Mouse (Mus musculus) hindbrain, embryonic 12.5 days (tissue): ENCODE measurements around the gene Haus3. TPM values are rescaled to one million over a fixed set of nuclear protein-coding genes. Genes with fewer than 3 reads are reported as not detected.

Experiments used
- ATAC-seq: fragments of 200-750 bp; cut with Nextera tagmentation; 2 replicates; pipeline ENCODE4 v1.8.0; 2017; ENCODE audit warnings: moderate TSS enrichment; ENCODE audit not compliant: low FRiP score
- H3K27ac ChIP-seq: fragments of 300-500 bp; sonication (generic); 2 replicates; pipeline ENCODE4 v1.5.1; 2016; ENCODE audit warnings: mild to moderate bottlenecking
- H3K27me3 ChIP-seq: fragments of 300-500 bp; sonication (generic); 2 replicates; pipeline ENCODE4 v1.6.1; 2016; ENCODE audit warnings: mild to moderate bottlenecking
- H3K36me3 ChIP-seq: fragments of 300-500 bp; sonication (generic); 2 replicates; pipeline ENCODE4 v1.6.1; 2016; ENCODE audit warnings: mild to moderate bottlenecking
- H3K4me1 ChIP-seq: fragments of 300-500 bp; sonication (generic); 2 replicates; pipeline ENCODE4 v1.6.1; 2016
- H3K4me2 ChIP-seq: fragments of 300-500 bp; sonication (generic); replicated peaks from 2 replicates; pipeline ENCODE4 v1.6.1; 2016; ENCODE audit warnings: mild to moderate bottlenecking
- H3K4me3 ChIP-seq: fragments of 300-500 bp; sonication (generic); 2 replicates; pipeline ENCODE4 v1.5.1; 2016; ENCODE audit warnings: mild to moderate bottlenecking
- H3K9ac ChIP-seq: fragments of 300-500 bp; sonication (generic); 2 replicates; pipeline ENCODE4 v1.6.1; 2016; ENCODE audit warnings: mild to moderate bottlenecking, moderate library complexity
- H3K9me3 ChIP-seq: fragments of 300-500 bp; sonication (generic); replicated peaks from 2 replicates; pipeline ENCODE4 v1.6.1; 2016; ENCODE audit warnings: mild to moderate bottlenecking
- WGBS: fragments of 180-500 bp; shearing (Covaris S2); methylation state at CpG from one replicate; pipeline ENCODE4 v1.1.7; 2016; 5-methylcytosine and 5-hydroxymethylcytosine counted together
- polyA plus RNA-seq: library from polyadenylated mRNA; unstranded; fragments of >200 nt; fragmentation: Nextera tagmentation; extraction: Ambion mirVana; gene quantifications from 2 replicates; pipeline ENCODE4 v1.2.1, GENCODE M21; 2016

Gene Haus3
- polyA plus RNA-seq, 1 experiment from 2014 or later: 33.8 TPM

DNA sequence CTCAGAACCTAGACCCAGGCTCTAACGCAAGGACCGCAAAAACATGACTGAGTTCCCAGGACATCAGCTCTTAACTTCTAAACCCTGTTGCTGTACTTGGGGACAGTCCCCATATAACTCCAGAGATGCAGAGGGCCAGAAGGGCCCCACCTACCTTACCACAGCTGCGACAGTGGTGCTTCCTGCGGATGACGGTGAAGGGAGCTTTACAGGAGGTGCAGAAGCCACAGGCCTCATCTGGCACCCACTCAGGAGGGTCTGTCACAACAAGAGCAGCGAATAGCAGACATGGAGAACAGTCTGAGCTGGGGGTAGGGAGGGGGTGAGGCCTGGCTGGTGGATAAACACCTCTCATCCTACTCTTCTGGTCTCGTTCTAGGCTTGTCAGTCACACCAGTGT is 27.1 kb upstream of the Haus3 start:
- Histone ChIP-seq H3K27ac (no peak overlapping the region), H3K4me1 (no peaks in the 10 kb centered on the region), H3K9me3 (no peaks in the 10 kb centered on the region), H3K4me2 (no peak overlapping the region), H3K9ac (no peak overlapping the region), H3K27me3 (no peaks in the 10 kb centered on the region), H3K36me3 (no peaks in the 10 kb centered on the region), H3K4me3 (no peak overlapping the region)
- 82% methylated on average over 7 of the region's 7 CpGs for WGBS
- no peak for ATAC-seq

DNA sequence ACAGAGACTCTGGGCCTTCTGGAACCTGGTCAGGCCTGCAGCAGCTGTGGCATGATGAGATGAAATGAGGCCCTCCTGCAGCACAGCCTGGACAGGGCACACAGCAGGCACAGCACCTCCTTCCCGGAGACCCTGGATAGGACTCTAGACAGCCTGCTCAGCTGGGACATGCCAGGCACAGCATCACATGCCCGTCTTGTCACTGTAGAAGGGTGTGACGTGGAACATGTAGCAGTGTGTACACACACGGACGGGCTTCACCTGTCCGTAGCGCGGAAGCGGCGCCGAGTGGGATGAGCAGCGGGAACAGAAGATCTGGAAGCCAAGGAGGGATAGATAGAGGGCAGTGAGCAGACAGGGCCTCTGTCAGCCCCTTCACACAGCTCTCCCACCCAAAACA is 26.5 kb upstream of the Haus3 start:
- Histone ChIP-seq H3K27me3 (no peaks in the 10 kb centered on the region), H3K27ac (no peak overlapping the region), H3K36me3 (no peaks in the 10 kb centered on the region), H3K9me3 (no peaks in the 10 kb centered on the region), H3K4me2 (no peak overlapping the region), H3K9ac (no peak overlapping the region), H3K4me3 (no peak overlapping the region), H3K4me1 (no peaks in the 10 kb centered on the region)
- no peak for ATAC-seq
- 95% methylated on average over 12 of the region's 12 CpGs for WGBS

DNA sequence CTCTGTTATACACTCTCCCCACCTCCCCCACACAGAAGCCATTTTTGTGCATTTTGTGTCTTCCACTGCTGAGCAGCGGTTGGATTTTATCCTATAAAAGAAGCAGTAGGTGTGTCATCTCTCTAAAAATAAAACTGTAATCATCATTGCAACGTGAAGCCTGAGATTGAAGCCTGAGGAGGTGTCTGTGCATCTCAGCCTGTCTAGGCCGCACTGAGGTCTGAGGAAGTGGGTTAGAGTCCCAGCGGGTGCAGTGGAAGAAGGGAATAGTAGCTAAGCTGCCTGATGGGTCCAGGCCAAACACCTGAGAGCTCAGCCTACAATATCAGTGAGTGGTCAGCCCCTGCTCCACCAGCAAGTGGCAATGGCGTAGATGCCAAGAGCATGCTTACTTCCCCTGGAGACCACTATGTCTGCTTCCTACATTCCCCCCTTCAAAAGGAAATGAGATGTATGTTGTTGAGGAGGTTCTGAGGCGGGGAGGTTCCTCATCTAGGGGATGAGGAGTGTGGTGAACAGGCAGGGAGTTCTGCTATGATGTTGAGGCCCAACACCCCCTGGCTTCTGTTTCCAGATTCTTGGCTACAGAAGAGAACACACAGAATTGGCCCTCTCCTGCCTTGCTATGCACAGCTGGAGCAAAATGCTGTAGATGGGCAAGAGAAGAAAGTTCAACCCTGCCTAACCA is 25.8 kb upstream of the Haus3 start:
- no peak overlapping the region for H3K4me3 ChIP-seq
- ATAC-seq: no peak
- H3K27me3 ChIP-seq: no peaks in the 10 kb centered on the region
- 84% methylated on average over 6 of the region's 6 CpGs for WGBS
- no peaks in the 10 kb centered on the region for H3K36me3 ChIP-seq
- no peak overlapping the region for H3K4me2 ChIP-seq
- H3K9me3 ChIP-seq: no peaks in the 10 kb centered on the region
- H3K27ac ChIP-seq: no peak overlapping the region
- H3K9ac ChIP-seq: no peak overlapping the region
- no peaks in the 10 kb centered on the region for H3K4me1 ChIP-seq

DNA sequence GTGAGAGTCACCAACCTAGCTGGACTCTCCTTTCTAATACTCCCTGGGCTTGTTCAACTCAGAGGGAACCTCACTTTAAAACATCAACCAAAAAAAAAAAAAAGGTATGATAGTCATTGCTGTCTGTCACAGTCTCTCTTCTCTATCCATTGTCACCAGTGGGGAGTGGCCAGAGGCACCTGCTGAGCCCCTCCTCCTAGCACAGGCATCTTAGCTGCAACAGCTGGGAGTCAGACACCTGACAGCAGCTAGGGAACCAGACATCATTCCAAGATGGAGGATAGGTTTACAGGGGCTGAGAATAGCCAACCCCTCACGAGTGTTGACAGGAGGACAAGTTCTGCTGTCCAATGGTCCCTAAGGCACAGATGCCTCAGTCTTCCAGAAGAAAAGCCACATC is 25.1 kb upstream of the Haus3 start:
- Histone ChIP-seq H3K4me2 (no peak overlapping the region), H3K27ac (no peak overlapping the region), H3K36me3 (no peaks in the 10 kb centered on the region), H3K9ac (no peak overlapping the region), H3K9me3 (no peaks in the 10 kb centered on the region), H3K4me1 (peaks cover under 1% of the 10 kb centered on the region; the same call in 1 of the 2 replicates), H3K4me3 (no peak overlapping the region), H3K27me3 (no peaks in the 10 kb centered on the region)
- 31% methylated on average over 1 of the region's 1 CpGs for WGBS
- ATAC-seq: no peak

DNA sequence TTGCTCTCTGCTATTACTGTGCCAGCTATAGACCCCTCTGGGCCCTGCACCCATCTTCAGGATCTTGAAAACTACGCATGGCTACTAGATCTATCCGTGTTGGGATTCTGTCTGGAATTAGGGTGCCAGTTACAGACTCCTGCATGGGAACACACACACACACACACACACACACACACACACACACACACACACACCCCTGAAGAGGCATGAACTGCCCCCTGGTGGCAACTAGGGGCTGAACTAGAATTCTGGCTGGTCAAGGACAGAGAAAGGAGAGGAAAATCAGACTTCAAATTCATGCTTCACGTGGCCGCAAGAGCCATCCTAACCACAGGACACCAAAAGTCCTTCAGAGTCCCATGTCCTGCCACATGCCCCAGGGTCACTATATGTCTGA is 22.5 kb upstream of the Haus3 start:
- H3K27ac ChIP-seq: no peak overlapping the region
- H3K4me2 ChIP-seq: no peak overlapping the region
- H3K9ac ChIP-seq: no peak overlapping the region
- no peaks in the 10 kb centered on the region for H3K27me3 ChIP-seq
- no peaks in the 10 kb centered on the region for H3K36me3 ChIP-seq
- H3K4me1 ChIP-seq: peaks cover 14% of the 10 kb centered on the region
- WGBS: 79% methylated on average over 4 of the region's 4 CpGs
- no peak for ATAC-seq
- no peaks in the 10 kb centered on the region for H3K9me3 ChIP-seq
- H3K4me3 ChIP-seq: no peak overlapping the region

DNA sequence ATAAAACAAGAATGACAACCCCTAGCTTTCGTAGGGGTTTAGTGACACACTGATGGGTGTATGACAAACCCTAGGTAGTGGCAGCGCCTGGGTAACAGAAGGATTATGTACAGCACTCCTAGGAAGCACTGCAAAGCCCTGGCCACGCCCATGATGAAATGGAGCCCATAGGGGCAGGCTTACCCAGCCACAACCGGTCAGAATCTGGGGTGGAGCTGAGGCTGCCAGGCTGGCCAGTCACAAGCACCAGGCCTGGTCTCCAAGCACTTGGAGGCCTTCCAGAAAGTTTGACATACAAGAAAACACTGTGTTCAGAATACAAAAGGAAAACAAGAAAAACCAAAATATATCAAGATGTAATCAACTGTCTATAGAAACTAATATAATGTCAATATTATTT is 21.7 kb upstream of the Haus3 start:
- Histone ChIP-seq H3K27ac (no peak overlapping the region), H3K36me3 (no peaks in the 10 kb centered on the region), H3K4me2 (no peak overlapping the region), H3K9me3 (no peaks in the 10 kb centered on the region), H3K27me3 (no peaks in the 10 kb centered on the region), H3K9ac (no peak overlapping the region), H3K4me1 (peaks cover 20% of the 10 kb centered on the region), H3K4me3 (no peak overlapping the region)
- ATAC-seq: no peak
- 40% methylated on average over 4 of the region's 4 CpGs for WGBS

DNA sequence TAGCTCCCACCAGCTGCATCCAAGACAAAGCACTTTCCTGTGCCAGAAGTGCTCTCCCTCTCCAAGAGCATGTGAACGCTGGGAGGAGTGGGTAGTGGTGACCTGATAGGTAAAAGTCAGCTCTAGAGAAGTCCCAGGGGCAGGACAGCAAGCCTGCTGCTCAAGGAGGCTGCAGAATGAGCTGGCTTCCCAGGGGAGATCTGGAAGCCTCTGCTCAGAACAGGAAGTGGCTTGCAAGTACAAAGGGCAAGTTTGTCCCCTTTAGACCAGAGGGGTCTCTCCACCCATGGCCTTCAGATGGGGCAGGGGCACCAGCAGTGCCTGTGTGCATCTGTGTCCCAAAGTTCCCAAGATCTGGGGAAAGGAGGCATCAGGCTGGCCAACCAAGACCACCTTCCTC is 20.2 kb upstream of the Haus3 start:
- no peaks in the 10 kb centered on the region for H3K9me3 ChIP-seq
- H3K27me3 ChIP-seq: no peaks in the 10 kb centered on the region
- 61% methylated on average over 1 of the region's 1 CpGs for WGBS
- H3K4me2 ChIP-seq: no peak overlapping the region
- no peak overlapping the region for H3K4me3 ChIP-seq
- ATAC-seq: no peak
- no peaks in the 10 kb centered on the region for H3K36me3 ChIP-seq
- no peak overlapping the region for H3K9ac ChIP-seq
- no peak overlapping the region for H3K27ac ChIP-seq
- H3K4me1 ChIP-seq: peaks cover 35% of the 10 kb centered on the region

DNA sequence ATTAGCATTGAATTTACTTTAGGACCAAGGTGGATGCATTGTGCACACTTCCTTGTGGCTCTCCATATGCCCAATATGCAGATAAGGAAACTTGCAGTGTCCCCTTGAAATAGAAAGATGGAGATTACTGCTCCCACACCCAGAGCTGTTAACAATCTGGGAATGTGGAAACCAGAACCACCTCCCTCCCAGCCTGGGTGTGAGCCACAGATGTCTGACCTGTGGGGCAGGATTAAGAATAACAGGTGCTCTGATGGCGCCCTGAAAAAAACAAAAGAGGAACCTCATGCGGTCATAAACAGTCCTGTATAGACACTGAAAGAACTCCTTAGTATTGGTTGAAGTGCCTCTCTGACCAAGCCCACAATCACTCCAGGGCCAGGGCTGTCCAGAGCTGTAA is 19.5 kb upstream of the Haus3 start:
- no peak for ATAC-seq
- no peaks in the 10 kb centered on the region for H3K9me3 ChIP-seq
- 71% methylated on average over 2 of the region's 2 CpGs for WGBS
- no peak overlapping the region for H3K9ac ChIP-seq
- H3K4me2 ChIP-seq: peak overlapping the region; percentile 70
- no peak overlapping the region for H3K4me3 ChIP-seq
- H3K27me3 ChIP-seq: no peaks in the 10 kb centered on the region
- H3K27ac ChIP-seq: no peak overlapping the region
- H3K36me3 ChIP-seq: no peaks in the 10 kb centered on the region
- peaks cover 41% of the 10 kb centered on the region for H3K4me1 ChIP-seq

DNA sequence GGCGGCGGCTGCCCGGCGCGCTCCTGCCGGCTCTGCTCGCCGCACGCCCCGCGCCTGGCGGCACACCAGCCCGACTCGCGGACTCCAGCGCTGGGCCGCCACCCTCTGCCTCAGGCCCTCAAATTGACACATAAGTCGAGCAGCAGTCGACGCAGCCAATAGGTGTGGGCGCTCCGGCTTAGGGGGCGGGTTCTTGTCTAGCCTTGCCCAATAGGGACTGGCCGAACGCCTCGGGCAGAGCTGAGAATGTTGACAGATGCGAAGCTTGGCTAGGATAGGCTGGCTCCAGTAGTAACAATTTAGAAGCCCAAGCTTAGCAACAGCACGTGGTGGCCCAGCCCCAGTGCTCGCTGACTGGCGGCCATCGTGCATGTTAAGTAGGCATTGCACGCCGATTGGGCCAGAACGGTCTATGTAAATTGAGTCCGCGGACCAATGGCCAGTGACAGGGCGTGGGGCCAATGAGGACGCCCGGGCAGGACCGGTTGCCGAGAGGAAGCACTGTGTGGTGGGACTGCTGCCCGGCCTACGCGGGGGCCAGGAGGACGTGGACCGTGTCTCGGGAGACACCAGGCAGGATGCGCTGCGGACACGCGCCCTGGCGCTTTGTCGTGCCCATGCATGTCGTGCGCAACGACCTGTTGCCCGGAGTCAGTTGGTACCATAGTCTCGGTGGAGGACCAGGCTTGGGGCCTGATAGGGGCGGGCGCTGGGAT is 18.4 kb upstream of the Haus3 start, which contains the start of gene Mxd4:
Mxd4 (minus strand) TSS at position 120 of the 716 bp plus-strand sequence.
- under 1% methylated on average over 60 of the region's 60 CpGs for WGBS
- ATAC-seq: peak; percentile 99

DNA sequence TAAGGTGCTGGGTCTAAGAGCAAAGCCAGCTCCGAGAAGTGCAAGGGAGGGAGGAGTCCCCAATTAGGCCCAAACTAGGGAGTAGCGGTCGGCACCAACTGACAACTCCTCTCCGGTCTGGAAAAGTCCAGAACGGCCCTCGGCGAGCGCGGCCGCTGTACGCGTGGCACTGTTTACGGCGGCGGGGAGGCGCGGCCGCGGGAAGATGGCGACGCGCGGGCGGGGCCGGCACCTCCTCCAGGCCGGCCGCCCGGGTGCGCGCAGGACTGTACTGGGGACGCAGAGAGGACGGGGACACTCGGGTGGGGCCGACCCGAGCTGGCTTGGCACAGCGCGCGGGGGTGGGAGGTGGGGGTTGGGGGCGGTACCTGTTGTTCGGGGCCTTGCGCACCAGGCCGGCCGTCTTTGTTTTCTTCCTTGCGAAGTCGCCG is 17.6 kb upstream of the Haus3 start:
- H3K27ac ChIP-seq: peak overlapping the region; percentile 92
- 0% methylated on average over 25 of the region's 46 CpGs for WGBS
- peaks cover 6% of the 10 kb centered on the region for H3K36me3 ChIP-seq
- H3K9ac ChIP-seq: peak overlapping the region; percentile 84
- peaks cover 47% of the 10 kb centered on the region for H3K4me1 ChIP-seq
- H3K4me2 ChIP-seq: peak overlapping the region; percentile 90
- H3K9me3 ChIP-seq: no peaks in the 10 kb centered on the region
- H3K4me3 ChIP-seq: peak overlapping the region; percentile 91
- ATAC-seq: peak; percentile 20
- no peaks in the 10 kb centered on the region for H3K27me3 ChIP-seq

More for the DNA sequence above, 18.4 kb upstream of the Haus3 start, which contains the start of gene Mxd4:
- peak within 1 kb of the TSS; percentile 90 for H3K4me2 ChIP-seq
- H3K4me1 ChIP-seq: peaks cover 47% of the 10 kb centered on the region
- peak within 1 kb of the TSS; percentile 92 for H3K27ac ChIP-seq
- H3K36me3 ChIP-seq: no peaks in the 10 kb centered on the region; the same call in 1 of the 2 replicates
- H3K9me3 ChIP-seq: no peaks in the 10 kb centered on the region
- H3K4me3 ChIP-seq: peak within 1 kb of the TSS; percentile 91
- no peaks in the 10 kb centered on the region for H3K27me3 ChIP-seq
- peak within 1 kb of the TSS; percentile 84 for H3K9ac ChIP-seq

DNA sequence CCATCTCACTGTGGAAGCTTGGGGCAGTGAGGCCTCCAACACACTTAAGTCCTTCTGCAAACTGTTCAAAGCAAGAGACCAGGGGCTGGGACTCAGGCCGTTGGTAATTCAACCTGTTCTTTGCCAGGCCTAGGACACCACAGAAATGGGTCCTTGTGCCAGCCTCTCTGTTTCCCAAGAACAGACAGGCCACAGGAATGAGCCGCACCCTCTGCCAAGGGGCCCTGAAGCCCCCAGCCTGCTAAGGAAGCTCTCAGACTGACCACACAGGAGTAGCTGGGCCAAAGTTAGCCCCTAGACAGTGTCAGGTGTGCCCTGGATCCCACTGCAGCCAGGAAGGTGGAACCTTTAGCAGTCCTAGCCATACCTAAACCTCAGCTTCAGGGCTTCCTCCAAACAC is 17.1 kb upstream of the Haus3 start:
- no peaks in the 10 kb centered on the region for H3K9me3 ChIP-seq
- peak overlapping the region; percentile 90 for H3K4me2 ChIP-seq
- 0 out of 2 replicates have a peak overlapping the region, but pooled peaks have one; percentile 92 for H3K27ac ChIP-seq
- no peak for ATAC-seq
- H3K27me3 ChIP-seq: no peaks in the 10 kb centered on the region
- peak overlapping the region; percentile 84 for H3K9ac ChIP-seq
- H3K4me3 ChIP-seq: peak overlapping the region; percentile 91
- peaks cover 47% of the 10 kb centered on the region for H3K4me1 ChIP-seq
- 79% methylated on average over 2 of the region's 2 CpGs for WGBS
- H3K36me3 ChIP-seq: peaks cover 9% of the 10 kb centered on the region

DNA sequence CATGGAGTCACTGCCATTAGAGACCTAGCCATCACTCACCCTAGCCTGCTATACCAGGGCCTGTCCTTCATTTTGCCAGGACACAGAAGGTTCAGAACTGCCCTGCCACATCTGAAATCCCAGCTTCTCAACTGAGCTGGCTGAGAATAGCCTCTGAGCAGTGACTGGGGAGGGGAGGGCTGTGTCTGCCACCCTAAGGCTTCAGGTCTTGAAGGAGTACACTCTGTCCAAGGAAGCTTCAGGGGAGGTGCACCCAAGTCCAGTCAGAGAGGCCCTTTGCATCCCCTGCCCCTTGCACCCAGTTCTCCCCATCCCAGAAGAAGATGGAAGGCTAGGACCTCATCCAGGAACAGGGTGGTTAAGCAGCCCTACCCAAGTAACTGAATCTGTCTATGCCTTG is 16.5 kb upstream of the Haus3 start:
- Histone ChIP-seq H3K9me3 (no peaks in the 10 kb centered on the region), H3K4me1 (peaks cover 47% of the 10 kb centered on the region), H3K27me3 (no peaks in the 10 kb centered on the region), H3K36me3 (peaks cover 12% of the 10 kb centered on the region), H3K4me3 (peak overlapping the region; percentile 91; the same call in 1 of the 2 replicates), H3K4me2 (peak overlapping the region; percentile 90), H3K9ac (peak overlapping the region; percentile 84), H3K27ac (no peak overlapping the region)
- ATAC-seq: no peak
